Mouse (Mus musculus): ENCODE data around the gene Nelfb.
A peak's percentile ranks its signal among the peaks of the same experiment; 100 is the strongest.
"Not testable (repeated sequence)": the region's sequence is repeated elsewhere in the genome, so short reads cannot be mapped to it uniquely, and the experiment has no call there.

The Nelfb gene

DNA sequence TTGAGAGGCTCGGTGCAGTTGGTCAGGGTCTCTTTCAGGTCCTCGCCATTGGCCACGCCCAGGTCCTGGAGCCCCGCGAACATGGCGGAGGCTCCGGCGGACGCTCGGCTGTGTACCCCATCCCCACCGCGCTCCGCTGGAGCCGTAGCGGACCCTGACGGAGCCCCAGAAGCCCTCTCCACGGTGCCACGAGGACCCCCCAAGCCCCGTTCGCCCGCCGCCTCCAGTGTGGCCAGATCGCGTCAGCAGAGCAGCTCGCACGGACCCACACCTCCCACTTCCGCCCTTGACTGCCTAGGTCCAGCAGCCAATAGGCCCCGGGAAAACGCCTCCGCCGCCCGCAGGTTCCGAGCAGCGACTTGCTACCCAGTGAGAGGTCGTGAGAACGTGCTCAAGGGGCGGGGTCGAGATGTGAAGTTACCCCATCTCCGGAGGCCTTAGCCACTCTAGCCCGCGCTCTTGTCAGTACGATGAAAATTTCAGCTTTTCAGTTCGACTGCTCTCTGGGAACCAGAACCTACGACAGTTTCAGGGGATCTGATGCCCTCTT, at the start of gene Nelfb:
Gene Nelfb (minus strand): TSS at position 369 of the 550 bp plus-strand sequence.
- ATAC-seq (ENCODE audit: insufficient number of reproducible peaks, low FRiP score, low TSS enrichment), result peak; percentile 74; the same call in 1 of the 2 replicates

GRCm38 (mm10) chr2:25258887-25259286, 47.6 kb upstream of the Nelfb start:
- ATAC-seq (ENCODE audit: insufficient number of reproducible peaks, low FRiP score, low TSS enrichment), result no peak

DNA sequence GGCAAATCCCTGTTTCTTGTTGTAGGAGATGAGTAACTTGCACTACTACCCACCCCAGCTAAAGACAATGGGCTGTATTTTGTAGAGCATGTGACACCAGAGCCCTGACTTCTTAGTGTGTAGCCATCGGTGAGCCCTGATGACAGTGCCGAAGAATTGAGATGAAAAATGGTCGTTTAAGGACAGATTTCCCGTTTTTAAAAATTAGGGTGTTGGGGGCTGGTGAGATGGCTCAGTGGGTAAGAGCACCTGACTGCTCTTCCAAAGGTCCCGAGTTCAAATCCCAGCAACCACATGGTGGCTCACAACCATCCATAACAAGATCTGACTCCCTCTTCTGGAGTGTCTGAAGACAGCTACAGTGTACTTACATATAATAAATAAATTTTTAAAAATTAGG, 46.0 kb upstream of the Nelfb start:
- not testable (repeated sequence) for ATAC-seq (ENCODE audit: insufficient number of reproducible peaks, low FRiP score, low TSS enrichment)

DNA sequence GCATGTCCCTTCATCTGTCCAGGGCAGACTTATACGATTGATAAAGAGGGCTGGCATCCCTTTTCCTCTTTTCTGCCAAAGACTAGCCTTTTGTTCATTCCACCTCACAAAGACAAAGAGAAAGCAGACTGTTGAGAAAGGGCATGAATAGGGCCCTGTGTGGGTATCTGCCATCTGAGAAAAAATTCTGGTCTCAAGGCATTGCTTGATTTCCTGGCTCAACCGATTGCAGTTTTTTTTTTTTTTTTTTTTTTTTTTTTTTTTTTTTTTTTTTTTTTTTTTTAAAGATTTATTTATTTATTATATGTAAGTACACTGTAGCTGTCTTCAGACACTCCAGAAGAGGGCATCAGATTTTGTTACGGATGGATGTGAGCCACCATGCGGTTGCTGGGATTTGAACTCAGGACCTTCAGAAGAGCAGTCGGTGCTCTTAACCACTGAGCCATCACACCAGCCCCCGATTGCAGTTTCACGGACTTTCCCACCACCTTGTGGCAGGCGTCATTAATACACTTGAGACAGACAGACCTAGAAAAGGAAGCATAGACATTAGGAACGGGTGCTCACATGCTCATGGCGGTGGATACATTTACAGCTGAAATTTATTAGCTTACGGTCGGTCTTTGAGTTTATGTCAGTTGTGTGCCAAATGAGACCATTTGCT, 45.3 kb upstream of the Nelfb start:
- ATAC-seq (ENCODE audit: insufficient number of reproducible peaks, low FRiP score, low TSS enrichment), result not testable (repeated sequence)

DNA sequence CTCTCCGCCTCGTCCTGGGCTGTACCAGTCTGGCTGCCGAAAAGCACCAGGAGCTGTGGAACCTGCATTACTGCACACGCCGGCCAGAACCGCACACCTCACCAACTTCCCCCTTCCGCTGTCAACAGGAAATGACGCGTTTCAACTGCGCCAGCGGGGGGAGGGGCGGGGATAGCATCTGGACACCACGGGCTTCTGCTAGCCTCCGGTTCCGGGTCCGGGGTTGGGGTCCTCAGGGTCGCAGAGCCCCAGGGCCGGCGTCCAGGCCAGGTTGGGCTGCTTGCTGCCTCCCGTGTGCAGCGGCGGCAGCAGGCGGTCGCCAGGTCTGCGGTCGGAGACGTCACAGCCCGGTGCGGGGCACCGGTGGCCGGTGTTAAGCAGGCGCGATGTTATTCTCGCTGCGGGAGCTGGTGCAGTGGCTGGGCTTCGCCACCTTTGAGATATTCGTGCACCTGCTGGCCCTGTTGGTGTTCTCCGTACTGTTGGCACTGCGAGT, 44.0 kb upstream of the Nelfb start, which contains the start of gene Tmem203:
Gene Tmem203 (plus strand): TSS at position 156 of the 496 bp plus-strand sequence.
- peak; percentile 83; the same call in 1 of the 2 replicates for ATAC-seq (ENCODE audit: insufficient number of reproducible peaks, low FRiP score, low TSS enrichment)

DNA sequence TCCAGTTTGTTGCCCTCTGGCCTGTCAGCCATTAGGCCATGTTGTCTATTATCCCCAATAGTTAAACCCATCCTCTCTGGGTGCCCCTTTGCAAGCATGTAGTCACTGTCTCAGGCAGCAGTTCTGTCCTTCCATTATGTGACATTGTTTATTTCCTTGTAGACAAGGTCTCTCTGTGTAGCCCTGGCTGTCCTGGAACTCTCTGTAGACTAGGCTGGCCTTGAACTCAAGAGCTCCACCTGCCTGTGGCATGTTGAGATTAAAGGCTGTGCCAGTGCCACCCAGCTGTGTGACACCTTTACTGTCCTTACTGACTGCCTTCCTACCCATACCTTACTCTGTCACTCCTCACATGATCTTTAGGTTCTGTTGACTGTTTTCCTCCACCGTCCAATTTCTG, 41.0 kb upstream of the Nelfb start:
- ATAC-seq (ENCODE audit: insufficient number of reproducible peaks, low FRiP score, low TSS enrichment), result no peak

- peak; percentile 38; the same call in 1 of the 2 replicates for ATAC-seq (ENCODE audit: insufficient number of reproducible peaks, low FRiP score, low TSS enrichment)
These were observed 35.1 kb upstream of the Nelfb start, which contains the start of gene AL732309.1 for GRCm38 (mm10) chr2:25246183-25247072. TSS of gene AL732309.1 (minus strand) at chr2:25246863.

- ATAC-seq (ENCODE audit: insufficient number of reproducible peaks, low FRiP score, low TSS enrichment), result no peak
These were observed 32.9 kb upstream of the Nelfb start for GRCm38 (mm10) chr2:25244144-25244543.

GRCm38 (mm10) chr2:25243342-25243741, 32.1 kb upstream of the Nelfb start:
- ATAC-seq (ENCODE audit: insufficient number of reproducible peaks, low FRiP score, low TSS enrichment), result no peak

DNA sequence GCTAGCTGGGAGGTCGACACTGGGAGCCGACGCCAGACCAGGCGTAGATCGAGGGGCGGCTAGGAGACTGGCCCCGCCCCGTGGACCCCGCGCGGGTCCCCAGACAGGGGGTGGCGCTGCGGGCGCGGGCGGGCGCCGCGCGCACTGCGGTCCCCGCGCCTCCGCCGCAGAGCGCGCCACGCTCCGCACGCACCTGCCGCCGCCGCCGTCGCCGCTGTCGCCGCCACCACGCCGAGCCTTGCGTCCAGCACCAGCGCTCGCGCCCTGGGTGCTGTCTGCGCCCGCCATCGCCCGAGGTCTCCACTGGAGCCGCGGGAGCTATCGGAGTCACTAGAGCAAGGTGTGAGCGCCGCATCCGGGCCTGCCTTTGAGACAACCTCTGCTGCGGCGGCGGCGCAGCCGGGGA, 30.8 kb upstream of the Nelfb start, which contains the start of the genes Rnf208 and Cysrt1:
Gene Rnf208 (plus strand): TSS at position 155 of the 406 bp plus-strand sequence.
Gene Cysrt1 (minus strand): TSS at position 352 of the 406 bp plus-strand sequence.
- no peak for ATAC-seq (ENCODE audit: insufficient number of reproducible peaks, low FRiP score, low TSS enrichment)

DNA sequence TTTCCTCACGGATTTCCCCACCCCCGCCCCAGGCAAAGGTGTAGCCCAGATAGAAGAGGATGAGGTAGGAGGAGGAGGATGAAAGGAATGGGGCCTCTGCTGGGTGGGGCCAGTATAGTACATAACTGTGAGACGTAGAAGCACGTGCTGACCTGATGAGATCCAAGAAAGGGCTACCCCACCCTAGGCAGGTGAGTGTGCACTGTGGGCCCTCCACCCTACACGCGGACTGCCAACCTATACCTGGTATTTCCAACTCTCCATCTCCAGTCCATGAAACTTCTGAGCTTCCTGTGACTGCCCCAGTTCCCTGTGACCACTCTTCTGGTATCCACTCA, 30.1 kb upstream of the Nelfb start:
- no peak for ATAC-seq (ENCODE audit: insufficient number of reproducible peaks, low FRiP score, low TSS enrichment)

GRCm38 (mm10) chr2:25240723-25241437, 29.6 kb upstream of the Nelfb start:
- peak; percentile 64 for ATAC-seq (ENCODE audit: insufficient number of reproducible peaks, low FRiP score, low TSS enrichment)

GRCm38 (mm10) chr2:25240310-25240709, 29.0 kb upstream of the Nelfb start:
- no peak for ATAC-seq (ENCODE audit: insufficient number of reproducible peaks, low FRiP score, low TSS enrichment)

GRCm38 (mm10) chr2:25239766-25240165, 28.5 kb upstream of the Nelfb start:
- no peak for ATAC-seq (ENCODE audit: insufficient number of reproducible peaks, low FRiP score, low TSS enrichment)

GRCm38 (mm10) chr2:25238106-25238505, 26.8 kb upstream of the Nelfb start:
- ATAC-seq (ENCODE audit: insufficient number of reproducible peaks, low FRiP score, low TSS enrichment), result no peak

- ATAC-seq (ENCODE audit: insufficient number of reproducible peaks, low FRiP score, low TSS enrichment), result no peak
These were observed 26.2 kb upstream of the Nelfb start for GRCm38 (mm10) chr2:25237522-25237921.

GRCm38 (mm10) chr2:25236614-25237013, 25.3 kb upstream of the Nelfb start, which contains the start of gene Rnf224:
TSS of gene Rnf224 (minus strand) at chr2:25236787.
- ATAC-seq (ENCODE audit: insufficient number of reproducible peaks, low FRiP score, low TSS enrichment), result no peak

DNA sequence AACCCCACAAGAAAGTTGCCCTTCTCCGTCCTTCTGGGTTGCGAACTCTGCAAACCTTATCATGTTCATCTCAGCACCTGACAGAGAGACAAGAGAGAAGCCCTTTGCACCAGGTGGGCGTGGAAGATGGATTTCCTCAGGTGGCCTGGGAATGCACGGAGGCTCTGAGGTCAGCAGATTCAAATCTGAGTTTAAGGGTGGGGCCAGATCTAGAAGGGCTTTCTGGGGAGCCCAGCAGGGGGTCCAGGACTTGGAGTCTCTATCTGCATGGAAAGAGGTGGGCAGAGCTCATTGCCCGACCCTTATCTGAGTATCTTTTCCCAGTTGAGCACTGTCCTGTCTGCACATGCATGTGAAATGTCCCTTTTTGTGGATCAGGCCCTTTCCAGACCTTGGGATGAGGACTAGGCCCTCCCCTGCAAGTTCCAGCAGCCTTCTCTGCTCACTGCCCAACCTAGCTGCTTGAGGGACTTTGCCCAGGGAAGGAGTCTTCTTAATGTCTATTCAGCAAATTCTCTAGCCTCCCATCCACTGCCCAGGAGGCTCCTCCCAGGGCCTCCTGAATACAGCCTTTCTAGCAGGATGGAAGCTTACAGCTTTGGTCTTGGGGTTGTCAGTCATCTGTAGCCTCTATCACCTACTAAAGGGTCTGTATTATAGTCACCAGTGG, 23.4 kb upstream of the Nelfb start:
- ATAC-seq (ENCODE audit: insufficient number of reproducible peaks, low FRiP score, low TSS enrichment), result no peak

DNA sequence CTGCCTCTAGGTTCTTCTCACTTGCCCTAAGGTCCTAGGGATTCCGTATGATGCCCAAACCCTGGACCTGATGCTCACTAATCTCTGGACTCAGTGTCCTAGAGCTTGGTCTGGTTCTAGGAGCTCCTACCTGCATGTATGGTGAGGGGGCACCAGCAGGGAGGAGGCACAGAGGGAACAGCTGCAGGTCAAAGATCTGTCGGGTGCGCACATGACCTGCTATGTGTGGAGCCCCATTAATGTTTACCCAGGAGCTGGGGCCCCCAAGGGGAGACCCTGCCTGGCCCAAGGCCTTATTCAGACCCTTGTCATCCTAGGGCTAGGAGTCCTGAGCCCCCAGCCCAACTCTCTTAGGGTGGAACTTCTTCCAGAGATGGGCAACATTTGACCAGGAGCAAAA, 22.8 kb upstream of the Nelfb start, which contains the start of gene Slc34a3:
Gene Slc34a3 (minus strand): TSS at position 315 of the 400 bp plus-strand sequence.
- no peak for ATAC-seq (ENCODE audit: insufficient number of reproducible peaks, low FRiP score, low TSS enrichment)
